Mouse (Mus musculus) granulocyte monocyte progenitor cell, adult 5-6 weeks (primary cell): ENCODE data around the gene Mrps27. TPM values are rescaled to one million over a fixed set of nuclear protein-coding genes. Genes with fewer than 3 reads are reported as not detected.

Experiments used
- ATAC-seq: replicated peaks from 2 replicates; pipeline ENCODE4 v1.8.0; 2016; ENCODE audit warnings: mild to moderate bottlenecking, moderate TSS enrichment, inconsistent platforms; ENCODE audit not compliant: poor library complexity, severe bottlenecking
- total RNA-seq, 2 experiments: library from RNA; stranded (forward) in 1 of 2; stranded (reverse) in 1 of 2; fragments of 200-712, 200-1000 nt in 1 of 2; fragments of >200 nt in 1 of 2; fragmentation: Nextera tagmentation in 1 of 2; gene quantifications; 2 replicates each; pipeline ENCODE4 v1.2.3; 2014 to 2017

Mrps27 gene
- total RNA-seq, 2 experiments from 2014 or later, result 22.0 to 25.2 TPM

GRCm38 (mm10) chr13:99350009-99350408, 5.4 kb downstream of the Mrps27 start:
- ATAC-seq, result no peak

GRCm38 (mm10) chr13:99351186-99351585, 6.6 kb downstream of the Mrps27 start:
- ATAC-seq, result no peak

- ATAC-seq, result no peak
Observed at GRCm38 (mm10) chr13:99351596-99351995, 7.0 kb downstream of the Mrps27 start.

- peak; percentile 100 for ATAC-seq
Observed at GRCm38 (mm10) chr13:99352758-99353489, 8.3 kb downstream of the Mrps27 start.

- ATAC-seq, result no peak; the same call in 1 of the 2 replicates
Observed at GRCm38 (mm10) chr13:99353490-99353851, 8.9 kb downstream of the Mrps27 start.

GRCm38 (mm10) chr13:99355072-99355471, 10.5 kb downstream of the Mrps27 start:
- ATAC-seq, result no peak

GRCm38 (mm10) chr13:99355861-99356260, 11.3 kb downstream of the Mrps27 start:
- no peak for ATAC-seq

GRCm38 (mm10) chr13:99356428-99357265, 12.1 kb downstream of the Mrps27 start:
- no peak for ATAC-seq

GRCm38 (mm10) chr13:99358921-99359320, 14.3 kb downstream of the Mrps27 start:
- no peak for ATAC-seq

GRCm38 (mm10) chr13:99363866-99364265, 19.3 kb downstream of the Mrps27 start:
- no peak for ATAC-seq

- no peak for ATAC-seq
Observed at GRCm38 (mm10) chr13:99366422-99367175, 22.0 kb downstream of the Mrps27 start.

GRCm38 (mm10) chr13:99367554-99368174, 23.1 kb downstream of the Mrps27 start:
- ATAC-seq, result no peak

- no peak for ATAC-seq
Observed at GRCm38 (mm10) chr13:99369103-99369502, 24.5 kb downstream of the Mrps27 start.

- no peak for ATAC-seq
Observed at GRCm38 (mm10) chr13:99371285-99371684, 26.7 kb downstream of the Mrps27 start.

- no peak for ATAC-seq
Observed at GRCm38 (mm10) chr13:99373684-99374083, 29.1 kb downstream of the Mrps27 start.

GRCm38 (mm10) chr13:99374191-99374590, 29.6 kb downstream of the Mrps27 start:
- no peak for ATAC-seq

- peak; percentile 67 for ATAC-seq
Observed at GRCm38 (mm10) chr13:99375550-99375949, 31.0 kb downstream of the Mrps27 start.

GRCm38 (mm10) chr13:99377055-99377454, 32.5 kb downstream of the Mrps27 start:
- ATAC-seq, result no peak

- no peak for ATAC-seq
Observed at GRCm38 (mm10) chr13:99378223-99378622, 33.6 kb downstream of the Mrps27 start.

- no peak for ATAC-seq
Observed at GRCm38 (mm10) chr13:99382373-99382772, 37.8 kb downstream of the Mrps27 start.
